Mouse (Mus musculus): Measurements from ENCODE around the gene Il21. TPM values are rescaled to one million over a fixed set of nuclear protein-coding genes. Genes with fewer than 3 reads are reported as not detected.

Il21 gene
- polyA plus RNA-seq, 1 experiment from 2014 or later: not detected

- H3K36me3 ChIP-seq (ENCODE audit: control insufficient read depth, insufficient read depth, low read length): no peaks in the 10 kb centered on the region
- H3K4me1 ChIP-seq (ENCODE audit: control insufficient read depth, insufficient read depth, low read length): no peaks in the 10 kb centered on the region
- peak overlapping the region; percentile 45 for H3K4me3 ChIP-seq (ENCODE audit: low read depth, low read length)
- H3K27me3 ChIP-seq (ENCODE audit: control insufficient read depth, insufficient read depth, low read depth, low read length): no peaks in the 10 kb centered on the region
- H3K4me2 ChIP-seq (ENCODE audit: low read length): peak overlapping the region; percentile 92
- no peaks in the 10 kb centered on the region for H3K9me3 ChIP-seq (replicated peaks; ENCODE audit: control insufficient read depth, low read length, poor library complexity, severe bottlenecking)
- peak; percentile 85 for ATAC-seq
- peak overlapping the region; percentile 70 for H3K9ac ChIP-seq (ENCODE audit: low read depth, low read length)
- H3K27ac ChIP-seq (ENCODE audit: low read length): no peak overlapping the region
- 1% methylated on average over 11 of the region's 11 CpGs for WGBS
Measured at GRCm38 (mm10) chr3:37203984-37204428, 28.4 kb downstream of the Il21 start.

DNA sequence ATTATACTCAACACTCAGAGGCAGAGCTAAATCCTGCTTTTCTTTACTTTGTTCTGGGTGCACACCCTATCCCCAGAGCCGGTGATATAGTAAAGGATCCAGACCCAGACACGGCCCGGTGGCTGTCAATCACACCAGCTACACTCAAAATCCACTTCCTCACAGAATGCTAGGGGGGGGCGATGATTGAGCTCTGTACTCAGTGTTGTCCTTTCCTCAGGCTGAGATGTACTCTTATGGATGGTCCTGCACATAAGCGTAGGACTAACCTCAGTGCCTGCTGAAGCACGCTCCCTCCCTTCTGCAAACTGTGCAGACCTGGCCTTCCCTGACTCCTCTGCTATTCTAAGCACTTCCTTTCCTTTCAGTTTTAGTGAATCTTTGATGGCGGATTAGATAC, 29.6 kb downstream of the Il21 start:
- no peaks in the 10 kb centered on the region for H3K27me3 ChIP-seq (ENCODE audit: control insufficient read depth, insufficient read depth, low read depth, low read length)
- ATAC-seq: peak; percentile 52; the same call in 1 of the 2 replicates
- WGBS: 54% methylated on average over 7 of the region's 7 CpGs
- no peaks in the 10 kb centered on the region for H3K36me3 ChIP-seq (ENCODE audit: control insufficient read depth, insufficient read depth, low read length)
- no peaks in the 10 kb centered on the region for H3K9me3 ChIP-seq (replicated peaks; ENCODE audit: control insufficient read depth, low read length, poor library complexity, severe bottlenecking)
- H3K9ac ChIP-seq (ENCODE audit: low read depth, low read length): no peak overlapping the region
- no peak overlapping the region for H3K4me3 ChIP-seq (ENCODE audit: low read depth, low read length)
- H3K27ac ChIP-seq (ENCODE audit: low read length): no peak overlapping the region
- no peak overlapping the region for H3K4me2 ChIP-seq (ENCODE audit: low read length)
- no peaks in the 10 kb centered on the region for H3K4me1 ChIP-seq (ENCODE audit: control insufficient read depth, insufficient read depth, low read length)

GRCm38 (mm10) chr3:37201122-37201916, 31.1 kb downstream of the Il21 start:
- no peaks in the 10 kb centered on the region for H3K27me3 ChIP-seq (ENCODE audit: control insufficient read depth, insufficient read depth, low read depth, low read length)
- no peaks in the 10 kb centered on the region for H3K9me3 ChIP-seq (replicated peaks; ENCODE audit: control insufficient read depth, low read length, poor library complexity, severe bottlenecking)
- H3K4me3 ChIP-seq (ENCODE audit: low read depth, low read length): no peak overlapping the region
- 53% methylated on average over 6 of the region's 6 CpGs for WGBS
- H3K4me2 ChIP-seq (ENCODE audit: low read length): no peak overlapping the region
- H3K9ac ChIP-seq (ENCODE audit: low read depth, low read length): no peak overlapping the region
- no peak overlapping the region for H3K27ac ChIP-seq (ENCODE audit: low read length)
- H3K4me1 ChIP-seq (ENCODE audit: control insufficient read depth, insufficient read depth, low read length): no peaks in the 10 kb centered on the region
- ATAC-seq: no peak
- H3K36me3 ChIP-seq (ENCODE audit: control insufficient read depth, insufficient read depth, low read length): no peaks in the 10 kb centered on the region

DNA sequence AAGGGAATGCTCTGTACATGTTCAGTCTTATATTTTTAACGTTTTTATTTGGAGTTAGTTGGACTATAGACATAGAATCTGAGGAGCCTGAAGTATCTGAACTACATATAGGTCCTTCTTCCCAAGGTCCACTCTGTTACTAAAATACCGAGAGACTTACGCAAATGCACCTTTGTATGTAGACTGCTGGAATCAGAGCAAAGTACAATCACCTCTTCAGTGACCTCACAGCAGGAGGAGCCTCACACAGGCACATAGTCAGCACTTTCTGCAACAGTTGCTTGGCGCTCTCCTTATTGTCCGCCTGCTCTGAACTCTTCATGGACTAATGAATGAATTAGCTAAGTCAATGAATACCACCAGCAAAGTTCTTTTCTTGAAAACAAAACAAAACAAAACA, 34.1 kb downstream of the Il21 start:
- no peak overlapping the region for H3K27ac ChIP-seq (ENCODE audit: low read length)
- H3K9ac ChIP-seq (ENCODE audit: low read depth, low read length): no peak overlapping the region
- WGBS: 79% methylated on average over 5 of the region's 5 CpGs
- ATAC-seq: no peak
- no peak overlapping the region for H3K4me3 ChIP-seq (ENCODE audit: low read depth, low read length)
- H3K27me3 ChIP-seq (ENCODE audit: control insufficient read depth, insufficient read depth, low read depth, low read length): no peaks in the 10 kb centered on the region
- H3K4me1 ChIP-seq (ENCODE audit: control insufficient read depth, insufficient read depth, low read length): no peaks in the 10 kb centered on the region
- H3K9me3 ChIP-seq (replicated peaks; ENCODE audit: control insufficient read depth, low read length, poor library complexity, severe bottlenecking): no peaks in the 10 kb centered on the region
- no peaks in the 10 kb centered on the region for H3K36me3 ChIP-seq (ENCODE audit: control insufficient read depth, insufficient read depth, low read length)
- no peak overlapping the region for H3K4me2 ChIP-seq (ENCODE audit: low read length)

DNA sequence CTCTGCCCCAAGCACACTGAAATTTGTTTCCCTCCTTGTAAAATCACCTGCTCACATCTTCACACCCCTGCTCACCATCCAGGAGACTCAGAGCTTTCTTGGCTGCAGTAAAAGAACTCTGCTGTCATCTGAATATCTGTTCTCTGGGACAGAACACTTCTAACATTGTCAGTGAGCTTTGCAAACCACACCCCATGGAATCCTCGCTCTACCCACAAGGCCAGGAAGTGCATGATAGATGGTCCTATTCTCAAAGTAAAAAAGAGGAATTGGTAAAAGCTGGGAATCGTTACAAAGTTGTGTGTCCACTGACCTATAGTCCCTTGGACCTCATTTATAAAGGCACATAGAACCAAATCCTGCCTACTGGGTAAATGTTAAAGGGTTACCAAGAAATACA, 40.5 kb downstream of the Il21 start:
- no peak overlapping the region for H3K9ac ChIP-seq (ENCODE audit: low read depth, low read length)
- no peak overlapping the region for H3K4me2 ChIP-seq (ENCODE audit: low read length)
- no peaks in the 10 kb centered on the region for H3K4me1 ChIP-seq (ENCODE audit: control insufficient read depth, insufficient read depth, low read length)
- H3K9me3 ChIP-seq (replicated peaks; ENCODE audit: control insufficient read depth, low read length, poor library complexity, severe bottlenecking): no peaks in the 10 kb centered on the region
- WGBS: 87% methylated on average over 2 of the region's 2 CpGs
- no peak for ATAC-seq
- no peaks in the 10 kb centered on the region for H3K27me3 ChIP-seq (ENCODE audit: control insufficient read depth, insufficient read depth, low read depth, low read length)
- no peak overlapping the region for H3K4me3 ChIP-seq (ENCODE audit: low read depth, low read length)
- no peak overlapping the region for H3K27ac ChIP-seq (ENCODE audit: low read length)
- no peaks in the 10 kb centered on the region for H3K36me3 ChIP-seq (ENCODE audit: control insufficient read depth, insufficient read depth, low read length)

- H3K4me2 ChIP-seq (ENCODE audit: low read length): no peak overlapping the region
- no peaks in the 10 kb centered on the region for H3K27me3 ChIP-seq (ENCODE audit: control insufficient read depth, insufficient read depth, low read depth, low read length)
- WGBS: 91% methylated on average over 1 of the region's 1 CpGs
- no peaks in the 10 kb centered on the region for H3K4me1 ChIP-seq (ENCODE audit: control insufficient read depth, insufficient read depth, low read length)
- H3K9ac ChIP-seq (ENCODE audit: low read depth, low read length): no peak overlapping the region
- H3K4me3 ChIP-seq (ENCODE audit: low read depth, low read length): no peak overlapping the region
- H3K9me3 ChIP-seq (replicated peaks; ENCODE audit: control insufficient read depth, low read length, poor library complexity, severe bottlenecking): no peaks in the 10 kb centered on the region
- H3K27ac ChIP-seq (ENCODE audit: low read length): no peak overlapping the region
- ATAC-seq: no peak
- no peaks in the 10 kb centered on the region for H3K36me3 ChIP-seq (ENCODE audit: control insufficient read depth, insufficient read depth, low read length)
Measured at GRCm38 (mm10) chr3:37185534-37185933, 46.9 kb downstream of the Il21 start.

- WGBS: 29% methylated on average over 16 of the region's 16 CpGs
- Histone ChIP-seq H3K4me2 (ENCODE audit: low read length) (no peak overlapping the region), H3K27me3 (ENCODE audit: control insufficient read depth, insufficient read depth, low read depth, low read length) (no peaks in the 10 kb centered on the region), H3K4me1 (ENCODE audit: control insufficient read depth, insufficient read depth, low read length) (no peaks in the 10 kb centered on the region), H3K36me3 (ENCODE audit: control insufficient read depth, insufficient read depth, low read length) (no peaks in the 10 kb centered on the region), H3K9ac (ENCODE audit: low read depth, low read length) (no peak overlapping the region), H3K27ac (ENCODE audit: low read length) (no peak overlapping the region), H3K9me3 (replicated peaks; ENCODE audit: control insufficient read depth, low read length, poor library complexity, severe bottlenecking) (no peaks in the 10 kb centered on the region), H3K4me3 (ENCODE audit: low read depth, low read length) (no peak overlapping the region)
- peak; percentile 79 for ATAC-seq
Measured at GRCm38 (mm10) chr3:37182415-37183269, 49.8 kb downstream of the Il21 start.

GRCm38 (mm10) chr3:37181041-37181440, 51.4 kb downstream of the Il21 start:
- Histone ChIP-seq H3K27ac (ENCODE audit: low read length) (no peak overlapping the region), H3K9ac (ENCODE audit: low read depth, low read length) (no peak overlapping the region), H3K36me3 (ENCODE audit: control insufficient read depth, insufficient read depth, low read length) (no peaks in the 10 kb centered on the region), H3K9me3 (replicated peaks; ENCODE audit: control insufficient read depth, low read length, poor library complexity, severe bottlenecking) (no peaks in the 10 kb centered on the region), H3K4me1 (ENCODE audit: control insufficient read depth, insufficient read depth, low read length) (no peaks in the 10 kb centered on the region), H3K4me3 (ENCODE audit: low read depth, low read length) (no peak overlapping the region), H3K27me3 (ENCODE audit: control insufficient read depth, insufficient read depth, low read depth, low read length) (no peaks in the 10 kb centered on the region), H3K4me2 (ENCODE audit: low read length) (no peak overlapping the region)
- no peak for ATAC-seq
- 29% methylated on average over 2 of the region's 2 CpGs for WGBS

All from midbrain, embryonic 16.5 days (tissue).